Mouse (Mus musculus) ZHBTc4 (cell line): ENCODE results near the gene Ttc4.

ENCODE experiments used
- DNase-seq: peaks from one replicate; pipeline ENCODE4 v3.0.0-alpha.2; 2011; ENCODE audit warnings: low read depth, low spot score

The Ttc4 gene

DNA sequence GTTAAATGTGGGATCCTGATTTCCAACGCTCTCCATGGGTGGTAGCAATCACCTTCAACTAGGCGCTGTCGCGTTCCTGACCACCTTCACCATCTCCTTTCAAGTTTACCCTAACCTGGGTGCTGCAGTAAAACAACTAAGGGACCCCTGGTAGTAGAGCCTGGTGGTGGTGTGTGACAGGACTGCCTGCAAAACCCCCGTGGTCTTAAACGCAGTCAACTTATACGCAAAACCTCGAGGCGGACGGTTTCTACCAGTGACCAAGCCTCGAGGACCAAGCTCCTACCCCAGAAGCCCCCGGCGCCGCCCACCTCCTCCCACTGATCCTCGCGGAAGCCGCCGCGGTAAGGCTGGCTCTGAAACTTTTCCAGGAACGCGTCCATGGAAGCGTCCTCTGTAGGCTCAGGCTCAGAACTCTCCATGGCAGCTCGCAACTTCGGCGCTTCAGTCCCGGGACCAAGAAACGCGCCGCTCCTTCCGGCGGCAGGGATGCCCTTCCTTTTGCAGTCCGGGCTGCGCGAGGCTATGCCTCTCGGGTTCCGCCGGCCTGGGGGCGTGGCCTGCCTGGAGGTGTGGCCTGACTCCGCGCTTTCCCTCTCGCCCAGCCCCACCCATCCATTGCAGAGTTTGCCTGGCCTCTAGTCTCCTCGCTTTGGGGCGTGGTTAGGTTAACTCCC, at the start of gene Ttc4:
Gene Ttc4 (minus strand): TSS at position 503 of the 677 bp plus-strand sequence.
- peak; percentile 99 for DNase-seq

DNA sequence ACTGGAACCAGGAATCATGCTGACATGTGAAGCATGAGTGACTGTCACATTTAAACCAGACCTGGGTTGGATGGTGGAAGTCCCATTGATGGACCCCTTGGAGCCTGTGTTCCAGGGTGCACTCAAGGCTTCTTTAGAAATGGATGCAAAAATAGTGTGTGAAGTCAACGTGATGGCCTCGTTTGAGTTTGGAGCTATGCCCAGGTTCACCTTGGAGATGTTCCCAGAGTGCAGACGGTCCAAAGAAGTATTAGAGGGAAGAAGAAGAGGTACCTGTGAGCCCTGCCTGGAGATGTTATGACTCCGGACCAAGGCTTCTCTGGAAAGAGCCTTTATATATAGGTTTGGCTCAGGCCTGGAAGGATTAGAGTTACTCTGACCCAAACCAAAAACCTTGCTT, 41.9 kb upstream of the Ttc4 start:
- DNase-seq, result no peak

DNA sequence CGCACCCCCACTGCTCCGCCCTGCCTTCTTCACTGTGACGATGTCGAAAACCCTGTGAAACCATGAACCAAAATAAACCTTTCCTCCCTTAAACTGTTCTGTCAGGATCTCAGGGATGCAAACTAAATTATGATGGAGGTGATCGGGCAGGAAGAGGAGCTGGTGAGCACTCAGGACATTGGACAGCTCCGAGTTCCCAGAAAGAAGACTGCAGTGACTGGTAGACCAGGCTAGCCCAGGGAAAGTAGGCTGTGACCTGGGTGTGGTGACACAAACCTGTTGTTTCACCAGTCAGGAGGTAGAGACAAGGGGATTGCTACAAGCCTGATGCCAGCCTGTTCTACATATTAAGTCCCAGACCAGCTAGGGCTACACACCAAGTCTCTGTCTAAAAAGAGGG, 34.9 kb upstream of the Ttc4 start:
- DNase-seq, result peak; percentile 60

DNA sequence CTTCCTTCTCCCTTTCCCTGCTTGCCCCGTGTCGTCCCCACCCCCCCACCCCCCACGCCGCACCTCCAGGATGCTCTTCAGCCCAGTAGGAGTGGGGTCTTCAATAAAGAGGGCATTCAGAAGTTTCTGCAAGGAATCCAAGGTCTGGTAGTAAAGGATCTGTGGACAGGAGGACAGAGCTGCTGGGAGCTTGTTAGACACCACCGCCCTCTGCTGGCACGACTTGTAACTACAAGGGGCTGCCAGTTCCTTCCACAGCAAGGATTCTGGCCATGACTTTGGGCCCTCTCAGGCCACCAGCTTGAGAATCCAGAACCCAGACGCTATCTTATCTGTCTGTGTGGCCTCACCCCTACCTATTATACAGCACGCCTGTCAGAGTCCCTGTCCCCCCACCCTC, 29.7 kb upstream of the Ttc4 start:
- peak; percentile 86 for DNase-seq

DNA sequence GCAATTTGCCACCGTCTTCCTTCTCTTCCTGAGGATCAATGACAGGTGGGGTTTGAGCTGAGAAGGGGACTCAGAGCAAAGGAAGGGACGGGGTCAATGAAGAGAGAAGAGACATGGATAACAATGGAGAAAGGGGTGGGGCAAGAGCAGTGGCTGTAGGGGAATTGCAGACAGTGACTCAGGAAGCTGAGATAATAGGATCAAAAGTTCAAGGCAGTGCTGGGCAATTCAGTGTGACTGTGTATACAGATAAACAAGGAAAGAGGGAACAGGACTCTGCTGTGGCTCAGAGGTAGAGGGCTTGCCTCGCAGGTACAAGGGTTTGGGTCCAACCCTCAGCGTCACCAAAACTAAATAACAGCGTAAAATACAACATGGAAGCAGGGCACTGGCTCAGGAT, 29.2 kb upstream of the Ttc4 start:
- DNase-seq, result peak; percentile 81

DNA sequence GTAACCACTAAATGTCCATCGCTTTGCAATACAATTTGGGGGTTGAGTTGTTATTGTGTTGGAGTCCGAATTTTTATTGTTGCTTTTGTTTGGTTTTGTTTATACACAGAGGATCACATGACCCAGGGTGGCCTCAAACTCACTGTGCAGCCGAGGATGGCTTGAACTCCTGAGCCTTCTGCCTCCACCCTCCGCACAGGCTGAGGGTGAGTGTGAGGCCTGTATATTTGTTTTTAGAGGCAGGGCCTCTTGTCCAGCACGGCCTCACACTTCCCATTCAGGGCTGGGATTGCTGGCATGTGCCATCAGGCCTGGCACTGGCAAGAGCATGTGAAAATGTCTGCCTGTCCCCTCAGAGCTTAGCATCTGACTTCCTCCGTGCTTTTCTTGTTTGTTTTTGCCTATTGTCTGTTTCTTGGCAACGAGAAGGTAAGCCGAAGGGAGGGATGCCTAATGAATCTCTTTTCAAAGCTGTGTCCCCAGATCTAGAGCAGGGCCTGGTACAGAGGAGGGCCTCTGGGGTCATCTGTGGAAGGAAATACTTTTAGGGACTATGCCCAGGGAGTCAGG, 26.4 kb upstream of the Ttc4 start:
- DNase-seq, result peak; percentile 12

DNA sequence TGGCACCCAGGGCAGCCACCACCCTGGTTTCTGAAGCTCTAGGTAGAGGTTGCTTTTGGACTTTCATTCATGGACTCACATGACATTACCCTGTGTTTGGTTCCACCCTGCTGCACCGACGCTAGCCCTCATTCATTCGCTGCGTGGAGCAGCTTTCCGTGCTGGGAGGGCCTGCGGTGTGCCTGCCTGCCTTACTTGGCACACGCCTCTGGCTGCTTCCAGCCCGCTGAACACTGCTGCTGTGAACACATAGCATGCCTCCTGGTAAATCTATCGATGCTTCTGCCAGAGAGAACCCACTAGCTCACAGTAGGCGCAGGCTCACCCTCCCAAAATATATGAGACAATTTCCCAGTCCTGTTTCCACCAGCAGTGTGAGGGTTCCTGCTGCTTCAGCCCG, 25.7 kb upstream of the Ttc4 start:
- peak; percentile 63 for DNase-seq

DNA sequence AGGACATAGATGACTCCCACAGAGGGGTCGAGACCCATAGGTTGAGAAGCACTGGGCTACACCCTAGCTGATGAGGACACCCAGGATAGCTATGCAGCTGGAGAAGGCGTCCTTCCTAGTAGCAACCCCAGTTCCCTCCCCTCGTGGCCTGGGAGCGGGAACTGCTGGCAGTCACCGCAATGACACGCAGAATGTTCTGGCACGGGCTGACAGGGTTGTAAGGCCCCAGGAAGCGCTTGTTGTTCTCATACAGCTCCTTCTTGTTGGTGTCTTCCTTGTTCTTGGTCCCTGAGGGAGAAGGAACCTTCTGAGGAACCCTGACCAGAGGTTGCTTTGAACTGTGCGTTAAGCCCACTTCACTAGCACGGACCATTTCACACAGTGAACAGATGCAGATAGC, 25.2 kb upstream of the Ttc4 start:
- peak; percentile 32 for DNase-seq

DNA sequence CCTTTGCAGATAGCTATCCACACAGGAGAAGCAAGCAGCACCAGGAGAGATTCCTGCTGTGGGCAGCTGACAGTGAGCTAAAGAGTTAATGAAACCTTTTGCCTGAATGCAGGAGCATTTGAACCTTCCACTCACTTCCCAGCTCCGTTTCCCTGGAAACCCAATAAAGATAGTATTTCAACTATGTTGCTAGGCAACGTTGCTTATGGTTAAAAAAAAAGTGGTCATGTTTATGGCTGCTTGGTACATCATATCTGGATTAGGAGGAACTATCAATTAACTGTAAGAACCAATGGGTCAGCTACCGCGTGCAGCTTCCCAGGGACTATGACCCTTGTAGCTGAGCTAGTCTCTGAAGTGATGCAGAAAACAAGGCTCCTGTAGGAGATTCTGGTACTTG, 22.1 kb upstream of the Ttc4 start:
- no peak for DNase-seq

DNA sequence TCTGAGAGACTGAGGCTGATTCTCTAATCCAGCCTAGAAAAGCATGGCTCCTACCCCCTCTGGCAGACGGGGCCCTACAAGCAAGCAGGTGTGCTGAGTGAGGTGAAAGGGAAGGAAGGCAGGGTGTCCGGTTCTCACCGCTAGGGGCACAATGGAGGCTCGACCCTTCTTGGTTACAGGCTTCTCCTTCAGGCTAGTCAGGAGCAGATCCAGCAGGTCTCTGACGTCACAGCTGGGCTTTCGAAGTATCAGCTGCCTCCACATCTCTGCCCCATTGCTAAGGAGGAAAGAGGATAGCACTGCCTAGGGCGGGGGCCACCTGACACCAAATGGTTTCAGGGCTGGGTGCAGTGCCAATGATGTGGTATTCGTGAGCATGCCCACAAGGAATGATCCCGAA, 21.2 kb upstream of the Ttc4 start:
- DNase-seq, result peak; percentile 88

DNA sequence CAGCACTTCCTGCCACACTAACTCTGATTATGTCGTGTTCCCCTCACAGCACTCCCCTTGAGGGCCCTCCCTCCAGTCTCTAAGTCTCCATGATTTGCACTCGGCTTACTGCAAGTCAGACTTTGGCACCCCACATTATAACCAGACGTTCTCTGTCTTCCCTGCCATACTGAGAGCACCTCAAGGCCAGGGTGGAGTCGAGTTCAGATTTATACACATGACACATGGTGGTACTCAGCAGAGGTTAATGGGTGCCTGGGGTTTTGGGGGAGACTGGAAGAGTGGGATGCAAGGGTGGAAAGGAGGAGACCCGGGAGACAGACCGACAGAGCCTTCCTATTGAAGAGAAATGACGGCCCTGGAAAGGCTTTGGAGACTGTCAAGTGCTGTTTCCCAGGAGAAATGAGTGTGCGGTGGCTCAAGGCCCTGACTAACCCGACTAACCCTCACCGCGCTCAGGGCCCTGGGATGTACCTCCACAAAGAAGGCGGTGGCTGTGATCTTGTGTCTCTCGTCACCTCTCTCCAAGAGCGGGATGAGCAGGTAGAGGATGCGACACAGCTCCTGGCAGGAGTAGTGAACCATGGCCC, 15.2 kb upstream of the Ttc4 start:
- DNase-seq, result no peak

DNA sequence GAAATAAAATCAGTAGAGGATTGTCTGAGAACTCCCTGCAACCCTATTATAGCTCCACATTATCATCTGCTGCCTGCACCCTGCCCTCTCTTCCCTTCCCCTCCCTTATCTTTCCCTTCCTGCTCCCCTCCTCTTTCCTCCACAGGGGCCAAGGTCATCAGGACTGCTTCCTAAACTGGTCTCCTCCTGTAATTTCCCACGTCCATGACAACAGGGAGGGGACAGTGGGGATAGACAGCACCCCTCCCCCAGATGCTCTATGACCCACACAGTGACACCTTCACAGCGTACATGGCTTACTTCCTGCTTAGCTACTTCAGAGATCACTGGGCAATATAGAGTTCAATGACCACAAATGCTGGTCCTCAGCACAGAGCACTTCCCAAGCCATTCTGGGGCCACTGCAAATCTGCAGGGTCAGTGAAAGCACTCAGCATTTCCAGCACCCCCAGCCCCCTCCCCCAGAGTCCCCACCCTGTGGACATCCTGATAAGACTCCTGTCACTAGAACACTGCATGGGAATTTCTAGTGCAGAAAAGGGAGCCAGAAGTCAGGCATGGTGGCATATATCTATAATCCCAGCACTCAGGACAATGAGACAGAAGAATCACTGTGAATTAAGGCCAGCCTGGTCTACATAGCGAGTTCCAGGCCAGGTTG, 10.0 kb upstream of the Ttc4 start:
- DNase-seq, result peak; percentile 14

DNA sequence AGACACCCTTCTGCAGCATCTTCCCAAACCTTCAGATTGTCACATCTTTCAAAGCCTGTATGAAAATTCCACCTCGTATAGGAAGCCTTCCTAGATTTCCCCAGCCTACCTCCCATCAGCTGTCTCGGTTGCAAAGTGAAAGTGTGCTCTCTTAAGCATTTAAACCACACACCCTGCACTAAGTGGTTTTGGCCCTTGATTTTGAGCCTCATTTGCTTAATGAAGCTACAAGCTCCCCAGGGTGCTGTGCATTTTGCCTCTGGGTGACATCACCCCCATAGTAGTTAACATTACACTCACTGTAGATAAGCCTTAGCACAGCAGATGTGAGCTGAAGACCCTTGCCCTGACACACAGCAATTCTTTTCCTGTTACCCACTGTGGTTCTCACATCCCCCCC, 2.2 kb upstream of the Ttc4 start:
- DNase-seq, result no peak

DNA sequence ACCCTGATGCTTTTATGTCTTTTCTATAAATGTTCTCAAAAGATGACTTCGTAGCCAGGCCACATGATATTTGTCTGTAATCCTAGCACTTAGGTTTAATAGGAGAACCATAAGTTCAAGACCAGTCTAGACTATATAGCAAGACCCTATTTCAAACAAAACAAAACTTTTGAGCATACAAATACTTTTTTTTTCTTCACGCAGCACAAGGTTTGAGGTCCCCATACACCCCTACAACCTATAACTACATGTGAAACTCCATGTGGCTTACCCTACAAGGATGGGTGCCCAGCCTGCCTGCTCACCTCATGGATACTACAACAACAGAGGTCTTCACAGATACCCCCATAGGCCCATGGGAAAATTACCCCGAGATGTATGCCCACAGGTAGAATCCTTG, 408 bp upstream of the Ttc4 start:
- no peak for DNase-seq

DNA sequence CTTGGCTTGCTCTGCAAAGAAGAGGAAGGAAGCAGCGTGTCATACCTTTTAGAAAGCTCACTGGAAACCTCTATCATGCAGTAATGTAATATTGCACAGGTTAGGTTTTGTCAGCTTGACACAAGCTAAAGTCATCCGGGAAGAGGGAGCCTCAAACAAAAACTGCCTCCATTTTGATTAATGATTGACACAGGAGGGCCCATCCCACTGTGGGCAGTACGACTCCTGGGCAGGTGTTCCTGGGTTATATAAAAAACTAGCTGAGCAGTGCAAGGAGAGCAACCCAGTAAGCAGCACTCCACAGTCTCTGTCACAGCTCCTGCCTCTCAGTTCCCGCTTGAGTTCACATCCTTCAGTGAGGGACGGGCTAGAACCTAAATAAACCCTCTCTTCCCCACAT, 2.0 kb downstream of the Ttc4 start:
- DNase-seq, result no peak

DNA sequence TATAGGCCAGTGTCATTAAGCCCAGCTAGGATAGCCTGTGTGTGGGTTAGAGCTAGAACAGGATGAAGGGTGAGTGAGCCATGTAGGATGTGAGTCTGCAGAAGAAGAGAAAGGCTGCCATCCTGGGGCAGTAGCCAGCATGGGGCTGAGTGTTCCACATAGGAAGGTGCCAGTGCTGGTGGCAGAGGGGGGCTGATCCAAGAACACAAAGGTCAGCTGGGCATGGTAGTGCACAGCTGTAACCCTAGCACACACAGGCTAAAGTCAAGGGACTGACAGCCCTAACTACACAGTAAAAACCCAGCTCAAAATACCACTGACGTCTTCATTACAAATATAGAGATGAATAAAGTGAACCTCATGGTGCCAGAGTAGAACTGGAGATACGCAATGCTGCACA, 12.2 kb downstream of the Ttc4 start:
- no peak for DNase-seq

DNA sequence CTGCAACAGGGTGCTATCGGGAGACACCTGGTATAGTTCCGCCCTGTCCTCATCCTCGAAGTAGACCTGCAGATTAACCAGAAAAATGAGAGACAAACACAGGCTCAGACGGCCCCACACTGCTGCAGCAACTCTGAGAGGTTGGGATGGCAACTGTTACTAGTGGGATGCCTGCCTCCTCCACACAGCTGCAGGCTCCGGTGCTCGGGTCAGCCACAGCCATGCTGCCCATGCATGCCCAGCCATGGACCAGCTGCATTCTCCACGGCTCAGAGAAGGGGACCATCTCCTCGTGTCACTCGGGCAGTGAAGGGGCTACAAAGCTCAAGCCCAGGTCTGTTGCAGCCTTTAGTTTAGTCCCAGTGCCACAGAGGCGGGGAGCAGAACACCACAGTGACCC, 13.1 kb downstream of the Ttc4 start:
- DNase-seq, result no peak

DNA sequence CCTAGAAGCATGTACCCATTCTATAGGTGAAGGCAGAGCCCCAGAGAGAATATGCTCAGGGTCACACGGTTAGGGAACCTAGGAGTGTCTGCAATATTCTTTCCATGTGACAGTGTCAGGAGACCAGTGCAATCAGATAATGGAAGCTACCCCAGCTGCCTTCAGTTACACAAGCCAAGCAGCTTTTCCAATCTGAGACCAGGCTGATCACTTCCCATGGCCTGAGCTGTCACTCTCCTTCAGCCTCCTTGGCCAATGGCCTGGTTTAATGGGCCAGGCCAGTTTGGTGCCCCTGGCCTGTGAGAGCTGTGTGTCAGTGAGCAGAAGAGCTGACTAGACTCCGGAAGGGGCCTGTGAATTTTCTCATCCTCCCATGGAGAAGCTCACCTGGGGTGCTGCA, 13.5 kb downstream of the Ttc4 start:
- DNase-seq, result no peak

DNA sequence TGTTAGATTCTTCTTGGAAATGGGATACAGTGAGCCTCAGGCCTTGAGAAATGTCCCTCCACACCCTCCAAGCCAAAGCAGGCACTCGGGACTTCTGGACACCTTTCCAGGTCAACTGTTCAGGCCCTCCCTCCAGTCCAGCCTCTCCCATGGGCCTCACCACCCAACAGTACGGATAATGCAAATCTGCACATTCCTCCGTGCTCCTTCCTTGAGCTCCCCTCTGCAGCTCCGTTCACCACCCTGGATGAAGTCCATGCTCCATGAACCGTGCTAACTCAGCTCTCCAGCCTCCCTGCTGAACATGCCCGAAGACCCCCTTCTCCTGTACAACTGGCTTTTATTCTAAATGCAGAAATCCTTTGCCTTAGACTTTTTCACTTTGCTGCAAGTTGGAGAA, 14.0 kb downstream of the Ttc4 start:
- peak; percentile 59 for DNase-seq

DNA sequence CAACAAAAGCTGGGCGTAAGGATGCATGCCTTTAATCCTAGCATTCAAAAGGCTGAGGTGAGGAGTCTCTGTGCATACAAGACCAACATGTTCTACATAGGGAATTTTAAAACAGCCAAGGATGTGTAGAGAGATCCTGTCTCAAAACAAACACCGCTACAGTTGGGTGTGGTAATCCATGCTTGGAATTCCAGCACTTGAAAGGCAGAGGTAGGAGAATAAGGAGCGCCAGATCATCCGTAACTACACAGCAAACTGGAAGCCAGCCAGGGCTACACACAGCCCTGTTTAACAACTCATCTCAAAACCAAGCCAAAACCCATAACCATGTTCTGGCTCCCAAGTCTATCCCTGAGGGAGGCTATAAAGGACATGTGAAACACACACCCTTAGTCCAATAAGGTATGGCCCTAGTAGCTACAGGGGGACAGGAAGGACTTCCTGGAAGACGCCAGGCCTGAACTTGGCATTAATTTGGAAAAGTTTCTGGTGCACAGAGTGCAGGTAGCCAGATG, 14.7 kb downstream of the Ttc4 start:
- DNase-seq, result peak; percentile 73

DNA sequence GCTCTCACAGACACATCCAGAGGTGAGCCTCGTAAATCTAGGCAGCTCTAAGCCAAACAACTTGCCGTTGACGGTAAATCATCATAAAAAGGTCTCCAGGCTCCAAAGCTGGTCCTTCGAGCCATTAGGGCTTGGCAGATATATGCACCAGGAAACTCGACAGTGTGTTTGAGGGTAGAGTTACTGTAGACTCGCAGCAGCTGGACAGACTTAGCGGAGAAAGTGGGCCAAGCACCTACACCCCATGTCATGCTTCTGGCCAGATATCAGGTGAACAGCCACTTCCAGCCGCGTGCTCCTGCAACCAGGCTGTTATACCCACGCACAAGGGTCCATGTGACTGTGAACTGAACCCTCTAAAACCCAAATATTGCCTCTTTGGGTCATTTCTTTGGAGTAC, 23.1 kb downstream of the Ttc4 start:
- no peak for DNase-seq

DNA sequence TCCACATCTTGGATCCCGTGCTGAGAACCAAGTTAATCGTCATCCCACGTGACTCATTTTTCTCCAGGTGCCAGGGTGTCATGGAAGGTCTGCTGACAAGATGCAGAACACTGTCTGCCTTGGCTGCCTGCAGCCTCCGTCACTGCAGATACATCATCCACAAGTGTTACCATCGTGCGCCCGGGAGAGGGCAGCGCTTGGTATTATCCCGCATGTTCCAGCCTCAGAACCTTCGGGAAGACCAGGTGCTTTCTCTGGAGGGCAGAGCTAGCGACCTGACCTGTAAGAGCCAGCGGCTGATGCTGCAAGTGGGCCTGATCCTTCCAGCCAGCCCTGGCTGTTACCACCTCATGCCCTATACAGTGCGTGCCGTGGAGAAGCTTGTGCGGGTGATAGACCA, 25.7 kb downstream of the Ttc4 start:
- DNase-seq, result peak; percentile 54

DNA sequence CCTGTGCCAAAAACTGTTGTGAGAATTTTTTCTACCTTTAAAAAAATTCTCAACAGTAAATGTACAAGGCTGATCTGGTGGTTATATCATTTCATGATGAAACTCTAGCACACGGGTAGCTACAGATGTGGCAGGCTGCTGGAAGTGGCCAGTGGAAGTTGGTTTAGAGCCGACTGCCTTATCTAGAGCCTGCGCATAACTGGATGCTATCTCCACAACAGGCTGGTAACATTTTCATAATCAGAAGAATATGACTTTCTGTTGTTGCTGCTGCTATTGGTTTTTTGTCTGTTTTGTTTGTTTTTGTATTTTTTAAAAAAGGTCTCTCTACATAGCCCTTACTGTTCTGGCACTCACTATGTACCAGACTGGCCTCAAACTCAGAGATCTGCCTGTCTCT, 26.2 kb downstream of the Ttc4 start:
- DNase-seq, result no peak
